Mouse (Mus musculus): ENCODE results near the gene Chmp3. TPM values are rescaled to one million over a fixed set of nuclear protein-coding genes. Genes with fewer than 3 reads are reported as not detected.
A peak's percentile ranks its signal among the peaks of the same experiment; 100 is the strongest.

The Chmp3 gene
- polyA plus RNA-seq (2015; fragmentation: Nextera tagmentation; extraction: Ambion mirVana): 30.4 and 31.2 TPM in 2 replicates

DNA sequence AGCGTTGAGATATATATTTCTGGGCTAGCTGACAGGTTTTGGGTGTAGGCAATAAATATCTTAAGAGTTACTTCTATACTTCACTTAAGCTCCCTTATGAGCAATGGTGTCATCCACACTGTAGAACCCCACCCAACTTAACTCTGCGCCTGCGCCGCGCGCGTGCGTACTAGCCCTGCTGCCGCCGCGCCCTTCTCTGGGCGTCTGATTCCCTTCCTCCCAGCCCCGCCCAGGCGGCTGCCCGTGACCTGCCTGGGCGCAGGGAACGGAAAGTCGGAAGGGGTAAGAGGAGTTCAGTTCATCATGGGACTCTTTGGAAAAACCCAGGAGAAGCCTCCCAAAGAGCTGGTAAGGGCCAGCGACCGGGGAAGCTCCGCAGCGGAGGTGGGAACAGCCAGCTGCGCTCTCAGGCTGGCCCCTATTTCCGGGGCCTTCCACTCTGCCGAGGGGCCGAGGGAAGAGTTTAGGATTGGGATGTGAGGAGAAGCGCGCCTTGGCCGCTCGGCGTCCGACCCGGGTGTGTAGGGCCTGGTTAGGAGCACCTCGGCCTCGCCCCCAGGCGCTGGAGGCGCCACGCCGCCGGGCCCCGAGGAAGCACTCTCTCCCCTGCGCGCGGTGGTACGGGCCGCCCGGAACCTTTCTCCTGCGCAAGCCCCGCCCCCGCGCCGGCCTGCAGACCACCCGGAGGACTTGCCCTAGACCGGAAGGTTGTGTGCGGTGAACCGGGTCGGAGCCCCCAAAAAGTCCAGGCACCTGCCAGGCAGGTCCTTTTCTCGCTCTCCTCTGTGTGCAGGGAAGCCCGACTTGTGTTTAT lies at the start of gene Chmp3:
Chmp3 (plus strand) TSS at position 112 of the 814 bp plus-strand sequence.
- H3K9me3 ChIP-seq (replicated peaks; ENCODE audit: control insufficient read depth, low read length): no peaks in the 10 kb centered on the region
- H3K27me3 ChIP-seq (ENCODE audit: control insufficient read depth, insufficient read depth, low read depth, low read length): no peaks in the 10 kb centered on the region
- peak within 1 kb of the TSS; percentile 59 for H3K4me2 ChIP-seq (ENCODE audit: low read depth, low read length)
- peak within 1 kb of the TSS; percentile 94 for H3K27ac ChIP-seq (ENCODE audit: low read length)
- peaks cover 6% of the 10 kb centered on the region for H3K4me1 ChIP-seq (ENCODE audit: control insufficient read depth, low read depth, low read length)
- H3K4me3 ChIP-seq (ENCODE audit: low read depth, low read length): peak within 1 kb of the TSS; percentile 92
- H3K9ac ChIP-seq (ENCODE audit: low read depth, low read length): peak within 1 kb of the TSS; percentile 96
- under 1% methylated on average over 54 of the region's 59 CpGs for WGBS (ENCODE audit: insufficient replicate concordance)
- H3K36me3 ChIP-seq (ENCODE audit: control insufficient read depth, insufficient read depth): no peaks in the 10 kb centered on the region
- peak; percentile 99 for ATAC-seq (ENCODE audit: low read depth)

DNA sequence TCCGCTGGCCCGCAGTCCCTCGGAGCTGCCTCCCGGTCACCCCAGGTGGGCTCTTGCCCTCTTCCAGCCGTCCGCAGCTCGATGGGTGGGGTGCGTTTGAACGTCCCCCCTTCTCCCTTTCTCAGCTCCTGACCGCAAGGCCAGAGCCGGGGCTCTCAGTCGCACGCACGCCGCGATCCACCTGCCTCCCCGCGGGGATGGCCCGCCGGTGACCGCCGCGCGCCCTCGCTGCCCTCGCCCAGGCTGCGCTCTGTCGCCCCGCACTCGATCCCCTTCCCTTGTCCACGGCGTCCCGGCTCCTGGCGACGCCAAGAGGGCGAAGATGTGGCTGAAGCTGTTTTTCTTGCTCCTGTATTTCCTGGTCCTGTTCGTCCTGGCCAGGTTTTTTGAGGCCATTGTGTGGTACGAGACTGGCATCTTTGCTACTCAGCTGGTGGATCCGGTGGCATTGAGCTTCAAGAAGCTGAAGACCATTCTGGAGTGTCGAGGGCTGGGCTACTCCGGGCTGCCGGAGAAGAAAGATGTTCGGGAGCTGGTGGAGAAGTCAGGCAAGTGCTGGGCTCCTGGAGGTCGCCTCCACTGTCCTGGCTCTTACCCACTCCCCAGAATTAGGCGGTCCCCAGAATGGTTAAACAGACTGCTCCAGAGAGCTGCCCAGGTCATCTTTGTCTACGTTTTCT lies 49.1 kb upstream of the Chmp3 start:
- Histone ChIP-seq H3K36me3 (ENCODE audit: control insufficient read depth, insufficient read depth) (no peaks in the 10 kb centered on the region), H3K4me1 (ENCODE audit: control insufficient read depth, low read depth, low read length) (peaks cover 2% of the 10 kb centered on the region; the same call in 1 of the 2 replicates), H3K27me3 (ENCODE audit: control insufficient read depth, insufficient read depth, low read depth, low read length) (no peaks in the 10 kb centered on the region; the same call in 1 of the 2 replicates), H3K4me2 (ENCODE audit: low read depth, low read length) (peak overlapping the region; percentile 78), H3K4me3 (ENCODE audit: low read depth, low read length) (peak overlapping the region; percentile 90), H3K9ac (ENCODE audit: low read depth, low read length) (peak overlapping the region; percentile 98), H3K27ac (ENCODE audit: low read length) (peak overlapping the region; percentile 94), H3K9me3 (replicated peaks; ENCODE audit: control insufficient read depth, low read length) (no peaks in the 10 kb centered on the region)
- ATAC-seq (ENCODE audit: low read depth): peak; percentile 30
- under 1% methylated on average over 46 of the region's 46 CpGs for WGBS (ENCODE audit: insufficient replicate concordance)

DNA sequence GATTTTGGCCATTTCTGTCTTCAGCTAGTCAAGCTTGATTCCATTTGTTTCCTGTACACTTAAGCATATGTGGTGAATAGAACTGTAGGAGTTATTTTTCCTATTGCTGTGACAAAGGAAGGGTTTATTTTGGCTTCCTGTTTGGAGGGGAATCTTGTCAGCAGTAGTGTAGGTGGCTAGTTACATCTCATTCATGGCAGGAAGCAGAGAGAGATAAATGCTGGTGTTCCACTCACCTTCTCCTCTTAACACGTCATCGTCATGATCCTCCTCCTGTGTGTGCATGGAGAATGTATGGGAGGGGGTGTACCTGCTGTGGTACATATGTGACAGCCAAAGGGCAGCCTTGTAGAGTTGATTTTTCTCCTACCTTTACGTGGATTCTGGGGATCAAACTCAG lies 43.0 kb upstream of the Chmp3 start:
- Histone ChIP-seq H3K4me1 (ENCODE audit: control insufficient read depth, low read depth, low read length) (peaks cover 2% of the 10 kb centered on the region; the same call in 1 of the 2 replicates), H3K36me3 (ENCODE audit: control insufficient read depth, insufficient read depth) (peaks cover 2% of the 10 kb centered on the region; the same call in 1 of the 2 replicates)

DNA sequence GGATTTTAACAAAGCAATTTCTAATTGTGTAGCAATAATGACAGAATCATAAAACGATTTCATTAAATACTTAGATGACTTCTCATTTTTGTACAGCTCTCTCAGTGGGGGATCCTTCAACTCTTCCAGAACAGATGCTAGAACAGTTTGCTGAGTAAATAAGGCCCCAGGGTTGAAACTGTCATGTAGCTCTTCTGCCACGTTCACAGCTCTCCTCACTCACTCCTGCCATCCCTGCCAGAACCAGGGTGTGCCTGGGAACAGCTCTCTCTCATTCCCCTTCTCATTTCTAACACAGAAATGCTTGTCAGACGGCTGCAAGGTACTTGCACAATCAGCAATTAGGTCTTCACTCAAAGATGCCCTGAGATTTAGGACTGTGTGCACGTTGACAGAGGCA lies 40.6 kb upstream of the Chmp3 start:
- Histone ChIP-seq H3K4me3 (ENCODE audit: low read depth, low read length) (no peak overlapping the region), H3K4me1 (ENCODE audit: control insufficient read depth, low read depth, low read length) (no peaks in the 10 kb centered on the region), H3K27ac (ENCODE audit: low read length) (no peak overlapping the region), H3K9me3 (replicated peaks; ENCODE audit: control insufficient read depth, low read length) (no peaks in the 10 kb centered on the region), H3K27me3 (ENCODE audit: control insufficient read depth, insufficient read depth, low read depth, low read length) (no peaks in the 10 kb centered on the region), H3K36me3 (ENCODE audit: control insufficient read depth, insufficient read depth) (peaks cover 2% of the 10 kb centered on the region; the same call in 1 of the 2 replicates), H3K4me2 (ENCODE audit: low read depth, low read length) (no peak overlapping the region), H3K9ac (ENCODE audit: low read depth, low read length) (no peak overlapping the region)
- no peak for ATAC-seq (ENCODE audit: low read depth)
- 59% methylated on average over 4 of the region's 4 CpGs for WGBS (ENCODE audit: insufficient replicate concordance)

More for the DNA sequence above, 43.0 kb upstream of the Chmp3 start:
- Histone ChIP-seq H3K27ac (ENCODE audit: low read length) (no peak overlapping the region), H3K9ac (ENCODE audit: low read depth, low read length) (no peak overlapping the region), H3K9me3 (replicated peaks; ENCODE audit: control insufficient read depth, low read length) (no peaks in the 10 kb centered on the region), H3K4me3 (ENCODE audit: low read depth, low read length) (no peak overlapping the region), H3K4me2 (ENCODE audit: low read depth, low read length) (no peak overlapping the region), H3K27me3 (ENCODE audit: control insufficient read depth, insufficient read depth, low read depth, low read length) (no peaks in the 10 kb centered on the region)
- ATAC-seq (ENCODE audit: low read depth): no peak
- 54% methylated on average over 3 of the region's 3 CpGs for WGBS (ENCODE audit: insufficient replicate concordance)

DNA sequence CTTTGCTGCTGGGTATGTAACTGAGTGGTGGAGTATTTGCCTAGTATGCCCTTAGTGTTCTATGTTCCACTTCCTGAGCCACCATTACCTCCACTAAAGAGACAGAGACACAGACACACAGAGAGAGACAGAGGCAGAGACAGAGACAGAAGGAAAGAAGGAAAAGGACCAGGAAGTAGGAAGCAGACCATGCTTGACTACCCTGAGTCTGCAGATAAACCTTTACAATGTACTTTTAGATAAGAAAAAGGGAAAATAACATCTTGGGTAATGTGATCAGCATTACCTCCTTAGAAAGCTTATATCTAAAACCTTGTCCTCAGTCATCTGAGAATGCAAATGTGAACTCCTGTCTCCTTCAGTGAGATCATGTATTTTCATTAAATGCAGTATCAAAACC lies 39.9 kb upstream of the Chmp3 start:
- no peak for ATAC-seq (ENCODE audit: low read depth)
- H3K4me1 ChIP-seq (ENCODE audit: control insufficient read depth, low read depth, low read length): no peaks in the 10 kb centered on the region
- peaks cover 2% of the 10 kb centered on the region for H3K36me3 ChIP-seq (ENCODE audit: control insufficient read depth, insufficient read depth)
- H3K4me2 ChIP-seq (ENCODE audit: low read depth, low read length): no peak overlapping the region
- no peaks in the 10 kb centered on the region for H3K9me3 ChIP-seq (replicated peaks; ENCODE audit: control insufficient read depth, low read length)
- no peaks in the 10 kb centered on the region for H3K27me3 ChIP-seq (ENCODE audit: control insufficient read depth, insufficient read depth, low read depth, low read length)
- no peak overlapping the region for H3K9ac ChIP-seq (ENCODE audit: low read depth, low read length)
- H3K4me3 ChIP-seq (ENCODE audit: low read depth, low read length): no peak overlapping the region
- H3K27ac ChIP-seq (ENCODE audit: low read length): no peak overlapping the region

DNA sequence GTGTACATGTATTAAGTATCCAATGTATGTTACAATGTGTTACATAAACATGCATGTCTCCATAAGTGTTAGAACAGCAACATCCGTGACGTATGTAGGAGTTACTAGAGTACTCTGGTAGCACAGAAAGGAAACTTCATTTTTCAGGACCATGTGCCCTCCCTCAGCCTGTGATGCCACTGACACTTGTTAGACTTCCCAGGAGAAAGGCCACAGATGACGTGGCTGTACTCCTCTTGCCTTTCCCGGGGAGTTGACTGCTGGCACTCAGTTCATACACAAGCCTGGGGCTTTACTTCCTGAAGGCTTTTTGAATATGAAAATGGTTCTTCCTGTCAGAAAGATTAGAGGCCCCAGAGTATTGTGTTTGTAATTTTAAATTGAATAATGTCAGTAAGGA lies 39.5 kb upstream of the Chmp3 start:
- Histone ChIP-seq H3K4me1 (ENCODE audit: control insufficient read depth, low read depth, low read length) (no peaks in the 10 kb centered on the region), H3K27ac (ENCODE audit: low read length) (no peak overlapping the region), H3K9me3 (replicated peaks; ENCODE audit: control insufficient read depth, low read length) (no peaks in the 10 kb centered on the region), H3K4me3 (ENCODE audit: low read depth, low read length) (no peak overlapping the region), H3K9ac (ENCODE audit: low read depth, low read length) (no peak overlapping the region), H3K27me3 (ENCODE audit: control insufficient read depth, insufficient read depth, low read depth, low read length) (no peaks in the 10 kb centered on the region), H3K36me3 (ENCODE audit: control insufficient read depth, insufficient read depth) (peaks cover 2% of the 10 kb centered on the region), H3K4me2 (ENCODE audit: low read depth, low read length) (no peak overlapping the region)
- ATAC-seq (ENCODE audit: low read depth): no peak
- 71% methylated on average over 4 of the region's 4 CpGs for WGBS (ENCODE audit: insufficient replicate concordance)

DNA sequence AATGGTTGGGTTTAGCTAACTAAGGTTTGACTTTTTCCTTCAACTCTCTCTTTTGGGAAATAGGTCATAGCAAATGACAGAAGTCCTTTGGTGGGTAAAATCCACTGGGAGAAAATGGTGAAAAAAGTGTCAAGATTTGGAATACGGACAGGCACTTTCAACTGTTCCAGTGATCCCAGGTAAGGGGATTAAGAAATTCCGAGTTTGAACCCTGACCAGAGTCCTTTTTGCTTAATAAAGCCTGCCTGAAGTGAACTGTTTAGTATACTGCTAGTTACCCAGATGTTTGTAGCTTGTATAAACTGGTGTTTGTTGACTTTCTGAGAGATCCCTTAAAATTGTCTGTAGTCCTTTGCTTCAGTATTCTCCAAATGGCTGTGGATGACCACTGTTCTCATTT lies 37.9 kb upstream of the Chmp3 start:
- Histone ChIP-seq H3K9me3 (replicated peaks; ENCODE audit: control insufficient read depth, low read length) (no peaks in the 10 kb centered on the region), H3K27me3 (ENCODE audit: control insufficient read depth, insufficient read depth, low read depth, low read length) (no peaks in the 10 kb centered on the region), H3K4me1 (ENCODE audit: control insufficient read depth, low read depth, low read length) (no peaks in the 10 kb centered on the region), H3K36me3 (ENCODE audit: control insufficient read depth, insufficient read depth) (peaks cover 3% of the 10 kb centered on the region), H3K9ac (ENCODE audit: low read depth, low read length) (no peak overlapping the region), H3K4me2 (ENCODE audit: low read depth, low read length) (no peak overlapping the region), H3K4me3 (ENCODE audit: low read depth, low read length) (no peak overlapping the region), H3K27ac (ENCODE audit: low read length) (no peak overlapping the region)
- no peak for ATAC-seq (ENCODE audit: low read depth)
- WGBS (ENCODE audit: insufficient replicate concordance): 70% methylated on average over 2 of the region's 2 CpGs

DNA sequence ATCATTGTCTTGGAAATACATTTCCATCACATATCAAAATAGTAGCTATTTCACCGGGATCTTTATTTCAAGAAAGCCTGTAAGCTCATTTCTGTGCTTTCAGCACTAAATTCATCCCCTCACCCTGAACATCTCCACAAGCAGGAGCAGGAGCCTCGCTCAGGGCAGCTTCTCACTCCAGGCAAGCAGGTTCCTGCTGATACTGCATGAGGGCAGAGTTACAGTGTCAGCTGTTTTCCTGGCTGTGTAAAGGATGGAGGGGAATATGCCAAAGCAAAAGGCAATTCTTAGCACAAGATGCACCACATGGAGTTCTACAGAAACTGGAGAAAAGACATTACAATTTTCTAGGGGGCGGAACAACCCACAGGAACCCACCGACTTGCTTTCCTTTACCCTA lies 24.1 kb upstream of the Chmp3 start:
- Histone ChIP-seq H3K4me1 (ENCODE audit: control insufficient read depth, low read depth, low read length) (no peaks in the 10 kb centered on the region), H3K4me2 (ENCODE audit: low read depth, low read length) (no peak overlapping the region), H3K4me3 (ENCODE audit: low read depth, low read length) (no peak overlapping the region), H3K27me3 (ENCODE audit: control insufficient read depth, insufficient read depth, low read depth, low read length) (no peaks in the 10 kb centered on the region), H3K27ac (ENCODE audit: low read length) (no peak overlapping the region), H3K36me3 (ENCODE audit: control insufficient read depth, insufficient read depth) (no peaks in the 10 kb centered on the region), H3K9ac (ENCODE audit: low read depth, low read length) (no peak overlapping the region), H3K9me3 (replicated peaks; ENCODE audit: control insufficient read depth, low read length) (no peaks in the 10 kb centered on the region)
- no peak for ATAC-seq (ENCODE audit: low read depth)
- 71% methylated on average over 4 of the region's 4 CpGs for WGBS (ENCODE audit: insufficient replicate concordance)

DNA sequence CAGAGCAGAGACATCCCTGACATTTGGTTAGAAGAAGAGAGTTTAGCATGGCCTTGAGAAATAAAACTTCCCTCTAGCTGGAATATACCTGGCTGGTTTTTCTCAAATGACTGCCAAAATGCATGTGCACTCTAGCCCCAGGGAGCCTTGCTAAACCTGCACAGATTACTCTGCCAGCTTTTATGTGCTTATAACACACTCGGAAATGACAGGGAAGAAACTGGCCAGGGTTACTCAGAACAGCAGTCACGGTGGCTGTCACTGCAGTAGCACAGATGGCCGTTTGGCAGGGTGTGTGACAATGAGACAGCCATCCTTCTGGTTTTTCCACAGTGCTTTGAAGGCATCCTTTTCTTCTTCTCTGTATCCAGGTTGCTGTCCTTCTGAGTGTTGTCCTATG lies 18.0 kb upstream of the Chmp3 start:
- no peaks in the 10 kb centered on the region for H3K36me3 ChIP-seq (ENCODE audit: control insufficient read depth, insufficient read depth)
- 54% methylated on average over 3 of the region's 3 CpGs for WGBS (ENCODE audit: insufficient replicate concordance)
- H3K4me2 ChIP-seq (ENCODE audit: low read depth, low read length): no peak overlapping the region
- H3K27me3 ChIP-seq (ENCODE audit: control insufficient read depth, insufficient read depth, low read depth, low read length): no peaks in the 10 kb centered on the region
- no peaks in the 10 kb centered on the region for H3K9me3 ChIP-seq (replicated peaks; ENCODE audit: control insufficient read depth, low read length)
- no peak overlapping the region for H3K4me3 ChIP-seq (ENCODE audit: low read depth, low read length)
- no peak overlapping the region for H3K27ac ChIP-seq (ENCODE audit: low read length)
- no peaks in the 10 kb centered on the region for H3K4me1 ChIP-seq (ENCODE audit: control insufficient read depth, low read depth, low read length)
- H3K9ac ChIP-seq (ENCODE audit: low read depth, low read length): no peak overlapping the region
- no peak for ATAC-seq (ENCODE audit: low read depth)

Data from liver, embryonic 16.5 days (tissue).